Mouse (Mus musculus) limb, embryonic 11.5 days (tissue): ENCODE measurements around the gene Nme7. TPM values are rescaled to one million over a fixed set of nuclear protein-coding genes. Genes with fewer than 3 reads are reported as not detected.

ENCODE experiments used
- ATAC-seq: fragments of 200-750 bp; cut with Nextera tagmentation; 2 replicates; pipeline ENCODE4 v1.8.0; 2017; ENCODE audit warnings: low read depth; ENCODE audit not compliant: insufficient number of reproducible peaks, low FRiP score, low TSS enrichment
- DNase-seq: peaks from one replicate; pipeline ENCODE4 v3.0.0-alpha.2; 2015; ENCODE audit warnings: low spot score
- H3K27ac ChIP-seq: fragments of 300-500 bp; sonication (generic); replicated peaks from 2 replicates; pipeline ENCODE4 v1.5.1; 2014; ENCODE audit warnings: low read depth, mild to moderate bottlenecking, low read length
- H3K27me3 ChIP-seq: fragments of 300-500 bp; sonication (generic); 2 replicates; pipeline ENCODE4 v1.6.1; 2014; ENCODE audit warnings: mild to moderate bottlenecking, low read length, mixed read lengths; ENCODE audit not compliant: control insufficient read depth, insufficient read depth
- H3K36me3 ChIP-seq: fragments of 300-500 bp; sonication (generic); 2 replicates; pipeline ENCODE4 v1.6.1; 2014; ENCODE audit warnings: mild to moderate bottlenecking, low read length, moderate library complexity, mixed read lengths; ENCODE audit not compliant: control insufficient read depth, insufficient read depth
- H3K4me1 ChIP-seq: fragments of 300-500 bp; sonication (generic); 2 replicates; pipeline ENCODE4 v1.6.1; 2014; ENCODE audit warnings: low read length, mixed read lengths; ENCODE audit not compliant: control insufficient read depth, insufficient read depth
- H3K4me2 ChIP-seq: fragments of 300-500 bp; sonication (generic); 2 replicates; pipeline ENCODE4 v1.6.1; 2014; ENCODE audit warnings: low read depth, mild to moderate bottlenecking, moderate library complexity; ENCODE audit not compliant: severe bottlenecking
- H3K4me3 ChIP-seq: fragments of 300-500 bp; sonication (generic); 2 replicates; pipeline ENCODE4 v1.5.1; 2014; ENCODE audit warnings: low read depth, low read length
- H3K9ac ChIP-seq: fragments of 300-500 bp; sonication (generic); 2 replicates; pipeline ENCODE4 v1.6.1; 2014; ENCODE audit warnings: mild to moderate bottlenecking, low read length
- H3K9me3 ChIP-seq: fragments of 300-500 bp; sonication (generic); 2 replicates; pipeline ENCODE4 v1.6.1; 2016; ENCODE audit warnings: low read length; ENCODE audit not compliant: control insufficient read depth
- WGBS: fragments of 180-500 bp; shearing (Covaris S2); extraction: QIAGEN DNeasy Blood & Tissue Kit; methylation state at CpG from one replicate; pipeline ENCODE4 v1.1.7; 2014; 5-methylcytosine and 5-hydroxymethylcytosine counted together
- polyA plus RNA-seq: library from polyadenylated mRNA; unstranded; fragments of >200 nt; fragmentation: Nextera tagmentation; extraction: Ambion mirVana; gene quantifications from 2 replicates; pipeline ENCODE4 v1.2.1, GENCODE M21; 2014

Nme7 gene
- polyA plus RNA-seq, 1 experiment from 2014 or later, result 46.8 TPM

DNA sequence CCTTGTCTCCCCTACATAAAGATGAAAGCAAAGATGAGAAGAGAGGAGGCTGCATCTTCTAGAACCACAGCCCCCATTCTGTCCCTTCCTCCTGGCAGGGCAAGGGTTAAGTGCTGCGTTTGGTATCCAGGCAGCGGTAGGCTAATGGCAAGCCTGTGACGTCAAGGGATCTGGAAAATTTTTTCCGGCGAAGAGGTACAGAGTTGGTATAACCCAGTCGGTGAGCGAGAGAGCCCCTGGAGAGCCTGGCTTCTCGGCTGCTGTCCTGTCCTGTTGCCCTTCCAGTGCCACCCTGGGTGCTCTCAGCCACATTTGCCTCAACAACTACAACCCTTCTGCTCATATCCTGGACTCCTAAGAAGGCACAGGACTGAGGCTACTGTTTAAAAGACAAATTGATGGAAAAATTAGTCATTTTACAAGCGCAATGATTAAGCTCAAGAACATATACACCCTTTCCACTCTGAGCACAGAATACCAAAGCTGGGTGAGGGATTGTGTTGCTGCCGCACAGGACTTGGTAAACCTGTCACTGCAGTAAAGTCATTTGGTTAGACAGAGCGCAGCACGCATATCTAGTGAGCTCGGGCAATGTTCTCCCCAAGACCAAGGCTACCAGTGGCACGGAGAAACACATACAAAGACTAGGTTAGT is 151.0 kb downstream of the Nme7 start:
- H3K4me1 ChIP-seq, result peaks cover 10% of the 10 kb centered on the region; the same call in 1 of the 2 replicates
- ATAC-seq (no peak), DNase-seq (peak; percentile 61)
- H3K4me2 ChIP-seq, result peak overlapping the region; percentile 24; the same call in 1 of the 2 replicates
- WGBS, result 40% methylated on average over 14 of the region's 14 CpGs
- no peaks in the 10 kb centered on the region for H3K9me3 ChIP-seq
- no peak overlapping the region for H3K27ac ChIP-seq
- H3K27me3 ChIP-seq, result peaks cover 28% of the 10 kb centered on the region
- H3K36me3 ChIP-seq, result no peaks in the 10 kb centered on the region
- no peak overlapping the region for H3K4me3 ChIP-seq
- no peak overlapping the region for H3K9ac ChIP-seq

DNA sequence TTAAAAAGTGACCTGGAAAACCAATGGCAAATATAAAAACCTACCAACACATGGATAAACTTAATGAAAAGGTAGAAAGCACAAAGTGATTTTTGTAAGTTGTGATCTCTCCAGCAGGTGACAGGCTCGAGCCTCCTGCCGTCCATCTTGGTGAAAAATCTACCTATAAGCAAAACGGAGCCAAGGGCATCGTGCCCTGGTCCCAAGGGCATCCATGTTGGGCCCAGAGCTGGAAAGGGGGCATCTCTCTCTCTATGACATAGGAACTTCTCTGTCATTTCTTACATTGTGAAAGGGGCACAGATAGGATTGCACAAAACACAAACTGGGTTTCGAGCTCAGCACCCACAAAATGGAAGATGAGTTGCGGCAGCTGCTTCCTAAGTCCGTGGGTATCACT is 151.7 kb downstream of the Nme7 start:
- Histone ChIP-seq H3K27ac (no peak overlapping the region), H3K9me3 (no peaks in the 10 kb centered on the region), H3K4me2 (no peak overlapping the region), H3K36me3 (no peaks in the 10 kb centered on the region), H3K9ac (no peak overlapping the region), H3K4me3 (no peak overlapping the region), H3K4me1 (peaks cover 10% of the 10 kb centered on the region; the same call in 1 of the 2 replicates), H3K27me3 (peaks cover 30% of the 10 kb centered on the region)
- ATAC-seq (no peak), DNase-seq (no peak)
- 76% methylated on average over 7 of the region's 7 CpGs for WGBS

DNA sequence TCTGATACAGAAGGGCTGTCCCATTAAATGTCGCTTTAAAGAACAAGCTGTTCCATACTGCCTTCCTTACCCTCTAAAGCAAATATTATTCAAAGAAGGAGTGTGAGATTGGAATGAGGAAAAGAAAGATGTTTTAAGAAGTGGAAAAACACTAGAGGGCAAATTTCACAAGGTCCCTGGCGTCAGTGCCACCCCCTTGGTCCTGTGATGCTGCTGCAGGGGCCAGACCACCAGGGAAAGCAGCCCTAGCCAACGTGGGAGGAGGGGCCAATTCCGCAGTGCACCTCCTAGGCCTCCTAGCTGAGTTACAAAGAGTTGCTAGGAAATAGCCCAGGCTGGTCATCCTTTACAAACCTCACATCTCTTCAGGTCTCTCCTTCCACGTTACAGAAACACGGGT is 152.1 kb downstream of the Nme7 start:
- H3K4me3 ChIP-seq, result no peak overlapping the region

DNA sequence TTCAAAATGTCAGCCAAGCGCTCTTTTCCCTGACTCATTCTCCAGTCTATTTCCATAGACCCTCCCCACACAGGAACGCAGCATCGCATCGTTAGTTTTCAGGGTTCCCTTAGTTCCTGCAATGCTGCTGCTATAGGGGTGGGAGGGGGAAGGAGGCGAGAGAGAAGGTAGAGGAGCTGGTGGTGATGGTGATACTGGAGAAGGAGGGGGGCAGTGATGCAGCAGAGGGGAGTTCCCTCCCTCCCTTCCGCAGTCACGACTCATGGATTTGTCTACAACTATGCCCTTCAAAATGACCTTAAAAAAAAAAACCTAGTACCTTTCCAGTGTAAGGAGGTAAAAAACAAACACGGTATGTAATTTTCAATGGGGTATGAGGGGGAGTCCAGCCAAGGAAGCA is 152.8 kb downstream of the Nme7 start:
- H3K36me3 ChIP-seq, result no peaks in the 10 kb centered on the region
- H3K4me1 ChIP-seq, result peaks cover 10% of the 10 kb centered on the region; the same call in 1 of the 2 replicates
- no peak for DNase-seq
- H3K4me3 ChIP-seq, result peak overlapping the region; percentile 57
- WGBS, result 9% methylated on average over 8 of the region's 8 CpGs
- H3K9ac ChIP-seq, result no peak overlapping the region
- no peak overlapping the region for H3K27ac ChIP-seq
- no peaks in the 10 kb centered on the region for H3K9me3 ChIP-seq
- 0 out of 2 replicates have a peak overlapping the region, but pooled peaks have one; percentile 20 for H3K4me2 ChIP-seq
- no peak for ATAC-seq
- H3K27me3 ChIP-seq, result peaks cover 30% of the 10 kb centered on the region

More for the DNA sequence above, 152.1 kb downstream of the Nme7 start:
- Histone ChIP-seq H3K9ac (no peak overlapping the region), H3K4me1 (peaks cover 10% of the 10 kb centered on the region; the same call in 1 of the 2 replicates), H3K27ac (no peak overlapping the region), H3K9me3 (no peaks in the 10 kb centered on the region), H3K27me3 (peaks cover 30% of the 10 kb centered on the region), H3K36me3 (no peaks in the 10 kb centered on the region), H3K4me2 (no peak overlapping the region)
- WGBS, result 21% methylated on average over 6 of the region's 6 CpGs
- DNase-seq, result no peak
- no peak for ATAC-seq

DNA sequence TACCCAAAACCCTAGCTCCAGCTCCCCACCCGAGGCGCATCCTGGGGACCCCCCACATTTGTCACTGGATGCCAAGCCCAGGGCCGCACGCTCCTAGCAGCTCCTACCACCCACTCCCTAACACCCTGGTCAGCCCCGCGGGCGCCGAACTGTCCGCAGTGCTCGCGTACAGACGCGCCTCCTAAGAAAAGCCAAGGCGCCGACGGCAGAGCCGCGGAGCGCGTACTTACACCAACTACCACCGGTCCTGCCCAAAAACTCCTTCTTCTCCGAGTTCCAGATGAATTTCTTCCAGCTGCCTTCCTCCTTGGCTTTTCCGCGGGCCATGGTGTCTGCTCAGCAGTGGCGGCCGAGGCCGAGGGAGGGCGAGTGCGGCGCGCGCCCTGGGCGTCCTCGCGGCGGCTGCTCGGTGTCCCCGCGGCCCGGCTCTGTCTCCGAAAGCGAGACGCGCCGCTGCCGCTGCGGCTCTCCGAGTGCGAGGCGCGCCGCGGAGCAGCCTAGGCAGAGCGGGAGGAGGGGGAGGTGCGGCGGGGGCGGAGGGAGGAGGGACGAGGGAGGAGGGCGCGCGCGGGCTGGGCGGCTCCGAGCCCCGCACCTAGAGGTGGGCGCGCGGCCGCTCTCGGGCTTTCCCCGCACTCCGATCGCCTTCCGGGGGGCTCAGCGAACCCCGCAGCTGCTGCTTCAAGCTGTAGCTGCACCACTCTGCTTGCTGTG is 153.8 kb downstream of the Nme7 start:
- WGBS, result under 1% methylated on average over 56 of the region's 76 CpGs
- no peaks in the 10 kb centered on the region for H3K9me3 ChIP-seq
- ATAC-seq (peak; percentile 69), DNase-seq (peak; percentile 71)
- H3K9ac ChIP-seq, result peak overlapping the region; percentile 55
- no peak overlapping the region for H3K27ac ChIP-seq
- peaks cover 30% of the 10 kb centered on the region for H3K27me3 ChIP-seq
- H3K36me3 ChIP-seq, result no peaks in the 10 kb centered on the region
- H3K4me1 ChIP-seq, result peaks cover 10% of the 10 kb centered on the region; the same call in 1 of the 2 replicates
- H3K4me3 ChIP-seq, result peak overlapping the region; percentile 57
- peak overlapping the region; percentile 85 for H3K4me2 ChIP-seq

DNA sequence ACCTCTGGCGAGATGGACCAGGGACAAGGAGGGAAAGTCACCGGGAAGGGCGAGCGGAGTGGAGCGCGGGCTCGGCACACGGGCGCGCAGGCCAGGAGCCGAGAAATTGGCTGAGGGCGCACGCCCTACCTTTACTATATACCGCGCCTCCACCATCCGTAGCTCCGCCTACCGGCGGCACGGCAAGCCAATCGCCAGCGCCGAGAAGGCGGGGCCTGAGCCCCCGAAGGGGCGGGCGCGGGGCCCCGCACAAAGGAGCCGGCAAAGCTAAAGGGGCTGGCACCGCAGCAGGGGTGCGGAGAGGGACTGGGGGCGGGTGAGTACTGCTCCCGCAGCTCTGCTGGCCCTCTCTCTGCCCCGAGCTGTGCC is 154.3 kb downstream of the Nme7 start, which contains the start of gene Atp1b1:
Atp1b1 (minus strand) TSS at position 111 of the 369 bp plus-strand sequence.
- Histone ChIP-seq H3K9me3 (no peaks in the 10 kb centered on the region), H3K36me3 (no peaks in the 10 kb centered on the region), H3K4me1 (peaks cover 10% of the 10 kb centered on the region; the same call in 1 of the 2 replicates), H3K4me3 (peak within 1 kb of the TSS; percentile 57), H3K27ac (no peak within 1 kb of the TSS), H3K27me3 (peaks cover 30% of the 10 kb centered on the region), H3K4me2 (peak within 1 kb of the TSS; percentile 85), H3K9ac (peak within 1 kb of the TSS; percentile 55)
- WGBS, result 0% methylated on average over 26 of the region's 35 CpGs
- peak; percentile 95 for ATAC-seq
- peak; percentile 84 for DNase-seq

DNA sequence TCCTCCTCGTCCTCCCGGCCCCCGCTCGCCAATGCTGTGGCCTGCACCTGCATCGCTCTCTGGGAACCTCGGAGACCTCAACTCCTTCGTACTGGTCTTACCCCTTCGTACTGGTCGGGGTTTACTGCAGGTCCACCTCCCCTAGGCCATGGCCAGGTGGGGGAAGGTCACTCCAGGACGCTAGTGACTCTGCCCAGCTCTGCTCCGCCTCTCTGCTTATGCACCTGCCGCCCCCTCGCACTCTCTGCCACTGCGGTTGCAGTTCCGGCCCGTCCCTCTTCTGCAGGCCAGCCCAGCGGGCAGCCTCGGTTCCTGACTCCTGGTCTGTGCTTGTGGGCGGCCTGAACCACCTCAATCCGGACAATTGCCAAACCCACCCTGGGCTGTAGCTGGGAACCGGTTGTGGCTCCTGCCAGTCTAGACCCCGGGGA is 154.7 kb downstream of the Nme7 start:
- H3K9ac ChIP-seq, result no peak overlapping the region
- WGBS, result 2% methylated on average over 22 of the region's 22 CpGs
- H3K4me1 ChIP-seq, result peaks cover 10% of the 10 kb centered on the region; the same call in 1 of the 2 replicates
- no peaks in the 10 kb centered on the region for H3K36me3 ChIP-seq
- DNase-seq, result no peak
- H3K9me3 ChIP-seq, result no peaks in the 10 kb centered on the region
- peaks cover 30% of the 10 kb centered on the region for H3K27me3 ChIP-seq
- peak overlapping the region; percentile 85 for H3K4me2 ChIP-seq
- peak; percentile 22; the same call in 1 of the 2 replicates for ATAC-seq
- H3K4me3 ChIP-seq, result peak overlapping the region; percentile 57
- H3K27ac ChIP-seq, result no peak overlapping the region

DNA sequence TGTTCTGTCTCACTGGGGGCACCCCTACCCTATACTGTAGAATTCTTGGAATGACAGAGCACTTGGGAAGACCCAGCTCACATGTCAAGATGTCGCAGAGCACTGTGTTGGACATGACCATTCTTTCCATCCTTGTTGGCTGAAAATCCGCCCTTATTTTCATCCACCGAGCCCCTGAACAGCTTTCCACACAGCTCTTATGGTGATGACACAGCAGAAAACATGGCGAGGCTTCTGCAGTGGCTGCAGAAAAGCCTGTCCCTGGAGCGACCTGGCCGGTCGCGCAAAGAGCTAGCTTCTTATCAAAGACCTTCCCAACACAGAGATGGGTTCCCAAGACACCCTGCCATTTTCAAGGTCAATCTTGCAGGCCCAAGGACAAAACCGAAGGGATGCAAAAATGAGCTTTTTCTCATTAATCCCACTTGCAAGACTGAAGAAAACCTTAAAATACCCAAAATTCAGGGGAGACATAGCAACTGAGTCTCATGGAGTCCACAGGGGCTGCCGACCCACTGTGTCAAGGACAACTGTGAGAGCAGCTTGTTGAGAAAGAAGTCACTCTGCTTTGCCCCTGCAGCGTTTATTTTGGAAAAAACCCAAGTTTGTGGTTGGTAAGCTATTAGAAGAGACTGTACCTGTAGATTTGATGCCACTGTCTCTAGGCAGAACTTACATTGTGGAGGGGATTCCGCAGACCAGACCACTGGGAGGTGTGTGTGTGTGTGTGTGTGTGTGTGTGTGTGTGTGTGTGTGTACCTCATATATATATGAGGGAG is 155.4 kb downstream of the Nme7 start:
- Histone ChIP-seq H3K9me3 (no peaks in the 10 kb centered on the region), H3K27me3 (peaks cover 30% of the 10 kb centered on the region), H3K36me3 (no peaks in the 10 kb centered on the region), H3K4me2 (no peak overlapping the region), H3K4me1 (peaks cover 10% of the 10 kb centered on the region; the same call in 1 of the 2 replicates), H3K4me3 (no peak overlapping the region), H3K27ac (no peak overlapping the region), H3K9ac (no peak overlapping the region)
- ATAC-seq (no peak), DNase-seq (no peak)
- 65% methylated on average over 12 of the region's 12 CpGs for WGBS
